Mouse (Mus musculus): ENCODE results near the gene Gm43518.

The Gm43518 gene

DNA sequence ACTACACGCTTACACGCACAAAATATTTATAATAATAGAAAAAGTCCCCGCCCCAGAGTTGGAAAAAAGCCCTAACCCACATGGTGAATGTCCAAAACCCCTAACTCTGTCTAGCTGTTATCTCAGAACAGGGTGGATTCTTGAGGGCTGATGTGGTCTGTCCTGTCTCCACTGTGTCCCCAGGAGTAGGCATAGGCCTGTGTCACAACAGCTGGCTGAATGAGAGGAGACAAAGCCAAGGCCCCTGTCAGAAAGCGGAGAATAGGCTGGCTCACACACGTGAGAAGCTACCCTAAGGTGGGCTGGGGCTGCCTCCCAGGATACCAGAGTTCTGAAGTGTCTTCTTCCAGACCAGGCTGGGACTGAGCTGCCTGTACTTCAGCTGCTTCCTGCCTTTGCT, 50.9 kb downstream of the Gm43518 start:
- DNase-seq (ENCODE audit: low spot score in 2 of 2) = no peak

DNA sequence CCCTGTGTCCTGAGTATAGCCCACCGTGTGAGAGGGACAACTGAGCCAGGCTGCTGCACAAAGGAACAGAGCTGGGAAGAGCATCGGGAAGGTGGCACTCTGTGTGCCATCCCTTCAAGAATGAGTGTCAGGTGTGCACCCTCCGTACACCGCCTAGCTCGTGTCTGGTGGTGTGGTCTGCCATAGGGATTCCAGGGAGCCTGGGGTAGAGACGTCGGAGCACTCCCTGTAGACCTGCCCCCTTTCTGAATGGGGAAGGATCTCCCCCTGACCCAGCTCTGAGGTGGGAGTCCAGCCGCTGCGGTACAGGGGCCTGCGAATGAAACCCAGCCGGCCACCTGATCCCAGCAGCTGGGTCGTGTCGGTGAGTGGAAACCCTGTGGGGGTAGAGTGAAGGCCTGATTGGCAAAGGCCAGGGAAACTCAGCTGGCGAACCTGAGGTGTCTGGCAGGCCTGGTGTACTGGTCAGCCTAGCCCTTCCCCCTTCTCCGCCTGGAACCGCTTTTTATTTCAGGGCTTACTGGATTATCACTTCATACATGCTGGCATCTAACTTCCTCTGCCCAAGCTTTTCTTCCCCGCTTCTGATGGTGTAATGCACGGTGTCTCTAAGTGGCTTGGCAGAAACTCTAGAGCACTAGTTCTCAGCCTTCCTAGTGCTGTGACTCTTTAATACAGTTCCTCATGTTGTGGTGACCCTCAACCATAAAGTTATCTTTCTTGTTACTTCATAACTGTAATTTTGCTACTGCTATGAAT, 52.2 kb downstream of the Gm43518 start:
- no peak for DNase-seq (ENCODE audit: low spot score in 2 of 2)

DNA sequence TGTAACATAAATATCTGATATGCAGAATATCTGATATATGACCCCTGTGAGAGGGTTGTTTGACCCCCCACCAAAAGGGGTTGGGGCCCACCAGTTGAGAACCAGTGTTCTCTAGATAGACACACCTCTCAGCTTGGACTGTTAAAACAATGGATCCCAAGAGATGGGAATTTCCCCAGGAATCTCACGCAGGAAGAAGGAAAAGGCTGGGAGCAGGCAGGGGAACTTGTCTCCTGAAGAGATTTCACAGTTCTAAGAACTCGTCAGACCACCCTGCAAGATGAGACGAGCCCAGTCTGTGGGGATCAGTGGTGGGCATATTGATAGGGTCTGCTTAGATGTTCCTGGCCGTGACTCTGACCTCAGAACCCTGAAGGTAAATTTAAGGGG, 52.8 kb downstream of the Gm43518 start:
- DNase-seq (ENCODE audit: low spot score in 2 of 2) = no peak

DNA sequence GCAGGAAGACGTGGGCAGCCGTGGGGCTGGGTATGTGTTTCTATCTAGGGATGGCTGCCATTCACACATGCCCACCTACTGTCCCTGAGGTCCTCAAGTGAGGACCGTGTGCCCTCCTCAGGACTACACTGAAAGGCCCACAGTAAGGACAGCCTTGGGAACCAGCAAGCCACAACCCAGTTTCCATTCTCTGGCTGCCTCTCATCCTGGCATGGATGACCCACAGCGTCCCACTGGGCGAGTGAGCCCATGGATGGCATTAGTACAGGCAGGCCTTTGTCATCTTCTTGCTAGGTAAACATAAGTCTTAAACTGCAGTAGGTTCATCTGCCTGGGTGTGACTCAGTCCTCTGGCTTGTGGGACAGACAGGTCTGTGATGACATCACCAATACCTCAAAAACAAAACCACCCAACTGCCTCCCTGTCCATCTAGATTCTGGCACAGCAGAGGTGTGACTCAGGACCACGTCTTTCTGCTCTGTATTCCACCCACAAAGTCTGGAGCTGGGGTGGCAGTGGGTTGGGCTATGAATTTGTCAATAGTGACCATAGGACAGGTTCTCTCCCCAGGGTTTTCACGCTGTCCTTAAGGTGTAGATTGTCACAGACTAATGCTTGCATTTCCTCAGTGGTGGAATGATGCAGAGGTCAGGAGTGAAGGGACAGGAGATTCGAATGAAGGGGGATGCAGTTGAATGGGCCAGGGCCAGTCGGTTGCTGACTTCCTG, 53.5 kb downstream of the Gm43518 start:
- DNase-seq (ENCODE audit: low spot score in 2 of 2) = no peak

DNA sequence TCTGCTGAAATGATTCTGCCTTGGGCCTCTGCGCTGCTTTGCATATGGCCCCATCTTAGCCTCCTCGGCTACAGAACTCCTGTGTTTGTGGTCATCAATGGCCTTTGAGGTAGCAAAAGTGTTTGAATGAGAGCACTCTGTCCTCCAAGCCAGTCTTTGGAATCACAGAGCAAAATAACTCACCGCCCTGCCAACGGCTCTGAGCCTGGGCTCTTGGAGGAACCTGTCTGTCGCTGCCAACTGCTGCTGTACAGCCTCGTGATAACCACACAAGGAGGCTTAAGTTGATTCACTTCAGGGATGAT, 54.0 kb downstream of the Gm43518 start:
- DNase-seq (ENCODE audit: low spot score in 2 of 2) = no peak

DNA sequence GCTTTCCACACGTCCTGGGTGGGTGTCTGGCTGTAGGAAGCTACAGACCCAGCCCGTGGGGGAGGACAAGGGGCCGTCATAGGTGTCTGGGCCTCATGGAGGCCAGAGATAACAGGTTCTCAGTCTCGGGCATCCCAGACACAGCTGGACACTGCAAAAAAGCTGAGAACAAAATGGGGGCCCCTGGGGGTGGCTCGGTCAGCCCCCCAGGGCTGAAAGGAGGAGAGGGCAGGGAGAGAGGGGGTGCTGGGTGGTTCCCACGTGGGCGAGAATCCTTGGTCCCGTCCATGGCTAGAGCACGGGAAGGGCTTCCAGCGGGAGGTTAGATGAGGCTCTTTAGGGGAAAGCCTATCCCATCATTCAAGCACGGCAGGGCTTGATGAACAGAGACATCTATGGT, 55.6 kb downstream of the Gm43518 start:
- DNase-seq (ENCODE audit: low spot score in 2 of 2) = no peak

DNA sequence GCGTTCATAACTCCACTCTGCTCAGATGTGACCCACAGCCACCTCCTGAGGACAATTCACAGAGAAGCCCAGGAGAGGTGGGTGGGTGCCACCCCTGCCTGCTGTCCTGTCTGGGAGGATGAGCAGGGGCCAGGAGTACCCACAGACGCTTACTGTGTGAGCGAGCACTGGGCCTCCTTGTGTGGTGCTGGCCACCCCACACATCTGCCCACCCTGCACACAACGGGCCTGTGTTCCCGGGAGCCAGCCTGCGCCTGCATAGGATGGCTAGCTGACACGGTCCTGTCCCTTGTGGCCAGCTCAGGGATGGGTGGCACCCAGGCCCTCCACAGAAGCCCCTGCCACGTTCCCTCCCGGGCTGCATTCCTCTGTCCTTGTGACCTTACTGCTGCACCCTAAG, 58.2 kb downstream of the Gm43518 start:
- DNase-seq (ENCODE audit: low spot score in 2 of 2) = no peak

DNA sequence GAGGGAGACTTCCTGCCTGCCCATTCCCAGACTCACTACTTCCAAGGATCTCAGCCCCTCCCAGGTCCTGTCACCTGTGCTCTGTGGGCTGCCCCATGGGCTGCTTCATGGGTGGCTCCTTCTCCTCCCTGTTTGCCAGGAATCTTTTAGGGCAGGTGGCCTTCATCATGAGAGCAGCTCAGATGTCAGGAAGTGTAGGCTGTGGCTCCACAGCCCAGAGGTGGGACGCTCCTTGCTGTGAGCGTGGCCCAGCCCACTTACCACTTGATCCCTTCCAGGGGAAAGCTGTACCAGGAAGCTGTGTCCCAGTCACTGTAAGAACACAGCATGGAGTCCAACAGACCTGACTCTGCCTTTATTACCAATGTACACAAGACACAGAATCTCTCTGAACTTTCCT, 59.7 kb downstream of the Gm43518 start:
- DNase-seq (ENCODE audit: low spot score in 2 of 2) = no peak

DNA sequence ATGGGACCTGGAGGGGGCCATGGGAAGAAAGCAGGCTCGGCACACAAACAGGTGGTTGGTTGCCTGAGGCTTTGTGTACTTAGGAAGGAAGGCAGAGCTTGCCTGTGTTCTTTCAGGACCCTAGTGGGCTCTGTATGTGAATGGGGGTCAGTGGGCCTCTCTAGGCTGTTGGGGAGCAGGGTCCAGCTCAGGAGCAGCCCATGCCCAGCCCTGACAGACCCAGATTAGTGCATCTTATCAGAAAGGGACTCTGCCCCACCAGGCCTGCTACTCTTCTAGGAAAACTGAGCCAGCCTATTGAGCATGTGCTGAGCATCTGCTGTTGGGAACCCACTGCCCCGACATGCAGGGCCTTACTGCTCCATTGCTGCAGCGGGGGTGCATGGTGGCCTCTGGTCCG, 60.3 kb downstream of the Gm43518 start:
- no peak for DNase-seq (ENCODE audit: low spot score in 2 of 2)

Data from heart, adult 9 months (tissue).